ENCODE assay signal across 11 mouse cellular contexts in genomic region chr5:66114751-66115150, GRCm38 (mm10). TPM values are rescaled to one million over a fixed set of nuclear protein-coding genes. Genes with fewer than 3 reads are reported as not detected.
DNase-seq lines count a peak whose midpoint lies in the region; ATAC-seq lines count a peak whose summit lies in the region.
"Had no signal": no experiment of that assay in that cellular context is flagged by ENCODE, and none has a peak within 500 bp of the region (broad histone marks: within the 10 kb centered on the region; RNA-seq: fewer than 3 reads in every experiment).

No protein-coding gene starts in this region.

- H3K9ac ChIP-seq in intestine, embryonic 16.5 days (ENCODE audit: low read depth, low read length): peak overlapping the region; percentile 52
- no peak overlapping the region for H3K9ac ChIP-seq in stomach, embryonic 15.5 days
- H3K9ac ChIP-seq: hindbrain, embryonic 12.5 days; neural tube, embryonic 15.5 days had no signal

- ATAC-seq in intestine, embryonic 16.5 days: peak; percentile 40
- ATAC-seq in stomach, embryonic 15.5 days (ENCODE audit: insufficient read depth, low FRiP score, low read depth): no peak
- no peak for ATAC-seq in granulocyte monocyte progenitor cell, adult 5-6 weeks (replicated peaks; ENCODE audit: poor library complexity, severe bottlenecking)

- peak; percentile 30 to 32 for DNase-seq in spleen, adult 18-20 months
- no peak for DNase-seq in spleen, postnatal 14 days (ENCODE audit: low spot score in 2 of 2)
- DNase-seq in kidney, postnatal 36 days: peak; percentile 43 to 44
- DNase-seq in heart, postnatal 4 days: no peak
- DNase-seq: cerebellum, postnatal 14 days; heart, adult 18-20 months had no signal

- H3K9me3 ChIP-seq in intestine, embryonic 16.5 days (ENCODE audit: control insufficient read depth, low read length): no peaks in the 10 kb centered on the region
- H3K9me3 ChIP-seq in stomach, embryonic 15.5 days: no peaks in the 10 kb centered on the region
- H3K9me3 ChIP-seq: hindbrain, embryonic 12.5 days; neural tube, embryonic 15.5 days had no signal

- H3K4me3 ChIP-seq in intestine, embryonic 16.5 days (ENCODE audit: low read length): peak overlapping the region; percentile 30
- H3K4me3 ChIP-seq in stomach, embryonic 15.5 days (replicated peaks): no peak overlapping the region
- H3K4me3 ChIP-seq: hindbrain, embryonic 12.5 days; neural tube, embryonic 15.5 days had no signal

- WGBS in intestine, embryonic 16.5 days: 52% methylated on average over 14 of the region's 14 CpGs
- WGBS in stomach, embryonic 15.5 days: 63% methylated on average over 14 of the region's 14 CpGs

- H3K36me3 ChIP-seq in intestine, embryonic 16.5 days (ENCODE audit: control insufficient read depth, insufficient read depth, low read length): no peaks in the 10 kb centered on the region
- no peaks in the 10 kb centered on the region for H3K36me3 ChIP-seq in stomach, embryonic 15.5 days
- H3K36me3 ChIP-seq: hindbrain, embryonic 12.5 days; neural tube, embryonic 15.5 days had no signal

- H3K4me1 ChIP-seq in intestine, embryonic 16.5 days (ENCODE audit: control insufficient read depth, insufficient read depth, low read length): peaks cover 5% of the 10 kb centered on the region; the same call in 1 of the 2 replicates
- no peaks in the 10 kb centered on the region; the same call in 1 of the 2 replicates for H3K4me1 ChIP-seq in stomach, embryonic 15.5 days
- H3K4me1 ChIP-seq: hindbrain, embryonic 12.5 days; neural tube, embryonic 15.5 days had no signal

- no peaks in the 10 kb centered on the region for H3K27me3 ChIP-seq in intestine, embryonic 16.5 days (replicated peaks; ENCODE audit: control insufficient read depth, insufficient read depth, low read length)
- H3K27me3 ChIP-seq in stomach, embryonic 15.5 days (replicated peaks): no peaks in the 10 kb centered on the region
- H3K27me3 ChIP-seq: hindbrain, embryonic 12.5 days; neural tube, embryonic 15.5 days had no signal

- peak overlapping the region; percentile 88 for H3K27ac ChIP-seq in intestine, embryonic 16.5 days (ENCODE audit: low read length)
- H3K27ac ChIP-seq in stomach, embryonic 15.5 days: peak overlapping the region; percentile 33
- H3K27ac ChIP-seq: hindbrain, embryonic 12.5 days; neural tube, embryonic 15.5 days had no signal

- peak overlapping the region; percentile 47 for H3K4me2 ChIP-seq in intestine, embryonic 16.5 days (ENCODE audit: low read depth, low read length)
- peak overlapping the region; percentile 22 for H3K4me2 ChIP-seq in stomach, embryonic 15.5 days
- H3K4me2 ChIP-seq: hindbrain, embryonic 12.5 days; neural tube, embryonic 15.5 days had no signal

RNA-seq across cellular contexts. Expression of gene Rbm47, which starts 58.2 kb away (rescaled TPM):
- 149 and 169 TPM in 2 replicates for polyA plus RNA-seq in intestine, embryonic 16.5 days (2015; fragmentation: Nextera tagmentation; extraction: Ambion mirVana)
- 80.6 and 88.2 TPM in 2 replicates for polyA plus RNA-seq in stomach, embryonic 15.5 days (2015; fragmentation: Nextera tagmentation; extraction: Ambion mirVana)
- total RNA-seq in granulocyte monocyte progenitor cell, adult 5-6 weeks (2014; fragmentation: Nextera tagmentation): 8.9 and 11.7 TPM in 2 replicates
- total RNA-seq in granulocyte monocyte progenitor cell, adult 5-6 weeks (2017): 3.2 and 5.1 TPM in 2 replicates
- 1 to 10 TPM; 1.8 to 2.9 TPM for total RNA-seq in heart, postnatal 4 days (2021)

Comparison
In these comparisons a context has a peak if more than half of its experiments do, and no peak if none do; other contexts are left out.
1. DNase-seq: peak in spleen, adult 18-20 months (2 of 2) and kidney, postnatal 36 days (2 of 2); none in spleen, postnatal 14 days (0 of 2) and heart, postnatal 4 days (single experiment).